Mouse (Mus musculus) embryonic facial prominence, embryonic 10.5 days (tissue): Measurements from ENCODE around the gene Pbx4. TPM values are rescaled to one million over a fixed set of nuclear protein-coding genes. Genes with fewer than 3 reads are reported as not detected.

Experiments used
- DNase-seq: peaks from one replicate; pipeline ENCODE4 v3.0.0-alpha.2; 2017; ENCODE audit warnings: low spot score
- H3K27ac ChIP-seq: fragments of 300-500 bp; sonication (generic); replicated peaks from 2 replicates; pipeline ENCODE4 v1.5.1; 2016; ENCODE audit warnings: mild to moderate bottlenecking
- H3K27me3 ChIP-seq: fragments of 300-500 bp; sonication (generic); replicated peaks from 2 replicates; pipeline ENCODE4 v1.6.1; 2016; ENCODE audit warnings: low read depth, mild to moderate bottlenecking; ENCODE audit not compliant: poor library complexity, severe bottlenecking
- H3K36me3 ChIP-seq: fragments of 300-500 bp; sonication (generic); replicated peaks from 2 replicates; pipeline ENCODE4 v1.6.1; 2016; ENCODE audit warnings: mild to moderate bottlenecking, moderate library complexity
- H3K4me1 ChIP-seq: fragments of 300-500 bp; sonication (generic); 2 replicates; pipeline ENCODE4 v1.6.1; 2016
- H3K4me3 ChIP-seq: fragments of 300-500 bp; sonication (generic); 2 replicates; pipeline ENCODE4 v1.5.1; 2016; ENCODE audit warnings: mild to moderate bottlenecking, moderate library complexity
- H3K9me3 ChIP-seq: fragments of 300-500 bp; sonication (generic); 2 replicates; pipeline ENCODE4 v1.6.1; 2016; ENCODE audit warnings: mild to moderate bottlenecking
- WGBS: fragments of 180-500 bp; shearing (Covaris S2); methylation state at CpG from one replicate; pipeline ENCODE4 v1.1.7; 2016; 5-methylcytosine and 5-hydroxymethylcytosine counted together
- polyA plus RNA-seq: library from polyadenylated mRNA; unstranded; fragments of >200 nt; fragmentation: Nextera tagmentation; extraction: Ambion mirVana; gene quantifications from 2 replicates; pipeline ENCODE4 v1.2.1, GENCODE M21; 2016

The Pbx4 gene
- polyA plus RNA-seq, result 17.1 and 18.0 TPM in 2 replicates

DNA sequence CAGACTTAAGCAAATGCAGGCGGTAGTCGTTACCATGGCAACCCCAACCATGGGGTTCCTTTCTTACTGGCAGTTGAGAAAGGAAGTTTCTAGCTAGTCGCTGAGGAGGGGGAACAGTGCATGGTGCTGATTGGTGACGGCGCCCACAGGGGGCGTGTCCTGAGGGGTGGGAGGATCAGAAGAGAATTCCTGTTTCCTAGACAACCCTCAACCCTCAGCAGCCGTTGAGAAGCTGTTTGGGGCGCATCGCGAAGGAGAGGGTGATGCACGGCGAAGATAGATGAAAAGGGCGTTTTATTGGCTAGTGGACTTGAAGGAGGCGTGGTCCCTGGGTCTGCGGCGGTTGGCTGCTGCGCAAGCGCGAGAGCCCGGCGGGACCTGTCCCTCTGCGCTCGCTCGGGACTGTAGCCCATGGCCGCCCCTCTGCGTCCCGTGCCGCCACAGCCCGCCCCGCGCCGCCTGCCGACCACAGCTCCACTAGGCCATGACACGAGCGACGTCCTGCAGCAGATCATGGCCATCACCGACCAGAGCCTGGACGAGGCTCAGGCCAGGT is at the start of gene Pbx4:
Gene Pbx4 (plus strand): TSS at position 194 of the 556 bp plus-strand sequence.
- under 1% methylated on average over 38 of the region's 38 CpGs for WGBS
- peak within 1 kb of the TSS; percentile 87 for H3K27ac ChIP-seq
- H3K4me3 ChIP-seq, result peak within 1 kb of the TSS; percentile 81
- H3K36me3 ChIP-seq, result peaks cover 33% of the 10 kb centered on the region
- H3K4me1 ChIP-seq, result peaks cover 20% of the 10 kb centered on the region
- DNase-seq, result peak; percentile 96
- peaks cover 8% of the 10 kb centered on the region; the same call in 1 of the 2 replicates for H3K27me3 ChIP-seq
- no peaks in the 10 kb centered on the region for H3K9me3 ChIP-seq

DNA sequence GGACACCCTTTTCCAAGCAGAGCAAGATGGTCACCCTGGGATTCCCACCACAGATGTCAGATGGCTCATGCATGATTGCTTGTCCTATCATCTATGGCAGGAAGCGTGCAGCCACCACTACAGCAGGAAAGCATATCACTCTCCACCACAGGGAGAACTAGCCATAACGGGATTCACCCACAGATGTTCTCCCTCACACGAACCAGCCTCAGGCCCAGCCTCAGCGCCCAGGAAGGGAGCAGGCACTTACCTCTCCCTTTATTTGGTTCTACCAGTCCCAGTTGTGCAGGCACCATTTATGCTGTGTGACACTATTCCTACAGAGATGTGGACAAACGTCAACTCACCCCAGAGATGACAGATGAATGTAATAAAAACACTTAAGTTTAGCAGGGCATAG is 43.2 kb upstream of the Pbx4 start:
- Histone ChIP-seq H3K27ac (no peak overlapping the region), H3K27me3 (no peaks in the 10 kb centered on the region), H3K36me3 (peaks cover 16% of the 10 kb centered on the region), H3K9me3 (no peaks in the 10 kb centered on the region), H3K4me1 (peaks cover 25% of the 10 kb centered on the region), H3K4me3 (no peak overlapping the region)
- DNase-seq, result no peak
- 85% methylated on average over 5 of the region's 5 CpGs for WGBS

DNA sequence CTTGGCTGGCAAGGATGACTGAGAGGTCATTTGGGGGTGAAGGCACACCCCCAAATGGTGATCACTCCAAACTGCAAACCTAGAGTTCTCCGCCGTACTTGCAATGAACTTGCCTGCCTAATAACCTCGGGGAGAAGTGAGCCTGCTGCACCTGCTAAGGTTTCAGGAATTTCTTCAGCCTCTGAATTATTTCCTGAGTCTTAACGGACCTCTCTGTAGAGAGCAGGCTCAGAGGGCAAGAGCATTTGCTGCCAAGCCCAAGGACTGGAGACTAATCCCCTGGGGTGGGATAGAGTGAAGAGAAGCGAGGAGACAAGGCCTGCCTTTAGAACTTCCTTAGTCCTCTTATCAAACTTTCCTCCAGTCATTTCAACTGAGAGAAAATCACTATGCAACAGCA is 42.6 kb upstream of the Pbx4 start:
- Histone ChIP-seq H3K4me3 (peak overlapping the region; percentile 100), H3K27ac (0 out of 2 replicates have a peak overlapping the region, but pooled peaks have one; percentile 96), H3K27me3 (no peaks in the 10 kb centered on the region), H3K9me3 (no peaks in the 10 kb centered on the region), H3K4me1 (peaks cover 25% of the 10 kb centered on the region), H3K36me3 (peaks cover 22% of the 10 kb centered on the region)
- no peak for DNase-seq
- WGBS, result 72% methylated on average over 5 of the region's 5 CpGs

DNA sequence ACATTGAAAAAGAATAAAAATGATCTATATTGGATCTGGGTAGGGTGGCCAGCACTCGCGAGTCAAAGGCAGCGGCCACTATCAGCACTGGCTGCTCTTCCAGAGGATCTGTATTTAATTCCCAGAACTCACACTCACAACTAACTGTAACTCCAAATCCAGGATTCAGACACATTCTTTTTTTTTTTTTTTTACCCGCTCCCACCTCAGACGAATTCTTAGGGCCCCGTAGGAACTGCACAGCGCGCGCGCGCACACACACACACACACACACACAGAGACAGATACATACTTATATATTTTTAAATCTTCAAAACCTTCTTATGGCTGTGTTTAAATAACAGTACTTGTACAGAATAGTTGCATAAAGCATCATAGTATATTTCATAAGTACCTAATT is 41.9 kb upstream of the Pbx4 start:
- Histone ChIP-seq H3K27ac (peak overlapping the region; percentile 96), H3K27me3 (no peaks in the 10 kb centered on the region), H3K9me3 (no peaks in the 10 kb centered on the region), H3K36me3 (peaks cover 28% of the 10 kb centered on the region), H3K4me1 (peaks cover 25% of the 10 kb centered on the region), H3K4me3 (peak overlapping the region; percentile 100)
- peak; percentile 32 for DNase-seq
- 29% methylated on average over 11 of the region's 11 CpGs for WGBS

DNA sequence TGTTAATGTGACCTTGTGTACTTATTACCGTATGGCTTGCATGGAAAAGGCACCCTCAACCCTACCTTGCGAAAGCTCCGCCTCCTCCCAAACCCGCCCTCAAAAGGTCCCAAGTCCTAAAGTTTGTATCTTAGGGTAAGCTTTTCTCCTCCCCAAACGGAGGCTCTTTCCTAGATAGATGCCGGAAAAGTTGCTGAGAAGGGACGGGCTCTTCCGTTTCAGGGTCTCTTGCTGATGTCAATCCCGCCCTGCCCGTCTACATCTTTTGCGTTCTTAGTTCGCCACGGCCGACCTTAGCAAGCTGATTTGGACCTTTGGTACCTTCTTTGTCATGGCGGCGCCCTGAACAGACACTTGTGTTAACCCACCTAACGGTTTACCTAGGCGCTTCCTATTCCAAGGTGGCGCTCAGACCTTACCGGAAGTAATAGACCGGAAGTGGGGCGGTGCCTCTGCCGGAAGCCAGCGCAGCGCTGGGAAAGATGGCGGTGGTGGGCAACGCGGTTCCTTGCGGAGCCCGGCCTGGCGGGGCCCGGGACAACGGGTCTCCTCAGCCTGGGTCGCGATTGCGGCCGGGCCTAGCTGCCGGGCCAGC is 41.4 kb upstream of the Pbx4 start, which contains the start of the genes Atp13a1 and Zfp866:
Gene Atp13a1 (plus strand): TSS at position 391 of the 595 bp plus-strand sequence.
Gene Zfp866 (minus strand): TSS at position 406 of the 595 bp plus-strand sequence.
- Histone ChIP-seq H3K36me3 (peaks cover 34% of the 10 kb centered on the region), H3K4me1 (peaks cover 25% of the 10 kb centered on the region), H3K9me3 (no peaks in the 10 kb centered on the region), H3K27me3 (no peaks in the 10 kb centered on the region), H3K4me3 (peak within 1 kb of the TSS; percentile 100), H3K27ac (peak within 1 kb of the TSS; percentile 96)
- peak; percentile 92 for DNase-seq
- WGBS, result under 1% methylated on average over 38 of the region's 38 CpGs

DNA sequence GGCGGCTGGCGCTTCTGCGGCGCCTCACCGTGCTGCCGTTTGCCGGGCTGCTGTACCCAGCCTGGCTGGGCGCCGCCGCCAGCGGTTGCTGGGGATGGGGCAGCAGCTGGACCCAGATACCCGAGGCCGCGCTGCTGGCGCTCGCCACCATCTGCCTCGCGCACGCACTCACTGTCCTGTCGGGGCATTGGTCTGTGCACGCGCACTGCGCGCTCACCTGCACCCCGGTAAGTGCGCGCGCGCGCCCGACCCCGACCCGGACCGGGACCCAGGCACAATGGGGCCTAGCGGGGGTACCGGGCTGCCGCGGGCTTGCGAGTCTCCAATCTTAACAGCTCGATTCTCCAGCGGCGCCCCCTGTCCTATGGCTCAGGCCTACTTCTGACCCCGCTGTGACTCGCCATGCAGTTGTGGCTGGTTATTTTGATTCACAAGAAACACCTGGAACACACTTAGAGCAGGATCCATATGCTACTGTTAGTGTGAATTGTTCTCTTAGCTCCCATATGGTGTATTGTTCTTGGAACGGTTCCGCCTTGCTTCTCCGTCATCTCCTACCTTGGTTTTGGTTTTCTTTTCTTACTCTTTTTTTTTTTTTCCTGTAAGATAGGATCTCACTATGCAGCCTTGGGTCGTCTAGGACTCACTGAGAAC is 40.7 kb upstream of the Pbx4 start:
- Histone ChIP-seq H3K4me1 (peaks cover 25% of the 10 kb centered on the region), H3K27ac (peak overlapping the region; percentile 96), H3K4me3 (peak overlapping the region; percentile 100), H3K27me3 (no peaks in the 10 kb centered on the region), H3K9me3 (no peaks in the 10 kb centered on the region), H3K36me3 (peaks cover 40% of the 10 kb centered on the region)
- peak; percentile 73 for DNase-seq
- whole genome bisulfite sequencing, result under 1% methylated on average over 48 of the region's 48 CpGs

DNA sequence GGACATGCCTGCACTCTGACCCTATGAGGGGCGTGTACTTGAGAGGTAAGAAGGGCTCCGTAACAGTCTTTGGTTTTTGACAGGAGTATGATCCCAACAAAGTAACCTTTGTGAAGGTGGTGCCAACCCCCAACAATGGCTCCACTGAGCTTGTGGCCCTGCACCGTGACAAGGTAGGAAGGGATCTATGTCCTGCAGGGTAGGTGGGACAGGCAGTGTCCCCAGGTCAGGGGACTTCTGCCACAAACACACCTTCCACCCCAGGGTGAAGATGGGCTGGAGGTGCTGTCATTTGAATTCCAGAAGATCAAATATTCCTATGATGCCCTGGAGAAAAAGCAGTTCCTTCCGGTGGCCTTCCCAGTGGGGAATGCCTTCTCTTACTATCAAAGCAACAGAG is 38.6 kb upstream of the Pbx4 start:
- DNase-seq, result no peak
- Histone ChIP-seq H3K27me3 (no peaks in the 10 kb centered on the region), H3K27ac (no peak overlapping the region), H3K9me3 (no peaks in the 10 kb centered on the region), H3K36me3 (peaks cover 61% of the 10 kb centered on the region), H3K4me1 (peaks cover 25% of the 10 kb centered on the region), H3K4me3 (no peak overlapping the region)
- 89% methylated on average over 4 of the region's 4 CpGs for WGBS

DNA sequence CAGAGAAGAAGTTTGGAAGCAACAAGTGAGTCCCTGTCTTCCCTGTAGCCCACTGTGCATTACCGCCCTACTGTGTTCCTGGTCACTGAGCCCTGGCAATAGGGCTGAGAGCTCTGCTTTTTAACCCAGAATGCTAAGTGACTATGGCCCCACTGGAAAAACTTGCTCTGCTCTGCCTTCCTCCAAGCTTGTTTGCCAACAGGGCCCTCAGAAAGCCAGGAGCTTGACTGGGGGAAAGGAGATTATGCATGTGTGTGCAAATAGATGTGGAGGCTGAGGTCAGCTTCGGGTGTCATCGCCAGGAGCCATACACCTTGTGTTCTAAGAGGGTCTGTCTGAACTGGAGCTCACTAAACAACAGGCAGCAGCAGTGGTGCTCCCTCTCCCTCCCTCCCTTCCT is 38.2 kb upstream of the Pbx4 start:
- Histone ChIP-seq H3K27ac (no peak overlapping the region), H3K9me3 (no peaks in the 10 kb centered on the region), H3K27me3 (no peaks in the 10 kb centered on the region), H3K4me1 (peaks cover 25% of the 10 kb centered on the region), H3K36me3 (peaks cover 66% of the 10 kb centered on the region), H3K4me3 (no peak overlapping the region)
- no peak for DNase-seq
- 93% methylated on average over 3 of the region's 3 CpGs for WGBS

DNA sequence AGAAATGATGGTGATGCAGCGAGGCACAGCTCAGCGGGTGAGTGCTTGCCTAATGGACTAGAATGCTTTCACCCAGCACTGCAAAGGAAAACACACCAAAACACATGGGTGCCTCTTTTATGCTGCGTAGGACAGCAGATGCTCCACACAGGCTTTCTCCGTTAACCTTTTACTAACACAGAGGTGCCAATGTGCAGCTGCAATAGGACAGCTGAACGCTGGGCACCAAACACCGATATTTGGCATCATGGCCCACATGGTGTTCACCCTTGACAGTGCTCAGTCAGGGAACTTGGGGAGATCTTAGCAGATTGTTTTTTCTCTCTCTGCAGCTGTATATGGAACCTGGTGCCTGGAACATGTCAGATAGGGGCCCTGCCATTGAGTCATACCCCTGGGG is 37.4 kb upstream of the Pbx4 start:
- no peak for DNase-seq
- peaks cover 74% of the 10 kb centered on the region for H3K36me3 ChIP-seq
- no peaks in the 10 kb centered on the region for H3K9me3 ChIP-seq
- H3K4me3 ChIP-seq, result no peak overlapping the region
- 94% methylated on average over 6 of the region's 6 CpGs for WGBS
- H3K27ac ChIP-seq, result no peak overlapping the region
- no peaks in the 10 kb centered on the region for H3K27me3 ChIP-seq
- peaks cover 22% of the 10 kb centered on the region for H3K4me1 ChIP-seq

DNA sequence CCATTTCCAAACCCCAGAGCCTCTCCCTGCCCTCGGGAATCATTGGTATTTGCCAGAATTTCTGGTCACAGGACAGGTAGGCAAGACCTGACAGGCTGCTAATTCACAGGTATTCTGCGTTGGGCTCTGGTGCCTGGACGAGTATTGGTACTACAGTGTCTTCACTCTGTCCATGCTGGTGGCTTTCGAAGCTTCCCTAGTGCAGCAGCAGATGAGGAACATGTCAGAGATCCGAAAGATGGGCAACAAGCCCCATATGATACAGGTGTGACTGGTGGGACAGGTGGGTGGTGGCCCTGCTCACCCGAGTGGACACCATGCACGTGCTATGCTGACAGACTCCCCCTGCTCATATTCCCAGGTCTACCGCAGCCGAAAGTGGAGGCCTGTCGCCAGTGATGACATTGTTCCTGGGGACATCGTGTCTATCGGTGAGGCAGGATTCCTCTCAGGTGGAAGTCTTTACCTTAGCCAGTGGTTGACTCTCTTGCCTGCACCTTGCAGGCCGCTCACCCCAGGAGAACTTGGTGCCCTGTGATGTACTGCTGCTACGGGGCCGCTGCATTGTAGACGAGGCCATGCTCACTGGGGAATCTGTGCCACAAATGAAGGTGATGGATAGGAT is 35.5 kb upstream of the Pbx4 start:
- peaks cover 16% of the 10 kb centered on the region for H3K4me1 ChIP-seq
- H3K36me3 ChIP-seq, result peaks cover 93% of the 10 kb centered on the region
- H3K27ac ChIP-seq, result no peak overlapping the region
- no peak for DNase-seq
- WGBS, result 95% methylated on average over 16 of the region's 16 CpGs
- H3K4me3 ChIP-seq, result no peak overlapping the region
- no peaks in the 10 kb centered on the region for H3K27me3 ChIP-seq
- no peaks in the 10 kb centered on the region for H3K9me3 ChIP-seq

DNA sequence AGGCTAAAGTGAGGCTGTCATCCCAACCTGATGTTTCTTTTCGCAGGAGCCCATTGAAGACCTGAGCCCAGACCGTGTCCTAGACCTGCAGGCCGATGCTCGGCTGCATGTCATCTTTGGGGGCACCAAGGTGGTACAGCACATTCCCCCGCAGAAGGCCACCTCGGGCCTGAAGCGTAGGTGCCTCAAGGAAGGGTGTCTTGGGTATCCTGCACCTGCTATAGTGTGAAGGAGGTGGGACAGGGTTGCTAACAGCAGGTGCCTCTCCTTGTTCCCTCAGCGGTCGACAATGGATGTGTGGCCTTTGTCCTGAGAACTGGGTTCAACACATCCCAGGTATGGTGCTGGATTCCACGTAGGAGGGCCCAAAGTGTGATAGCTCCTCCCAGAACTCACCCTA is 34.6 kb upstream of the Pbx4 start:
- Histone ChIP-seq H3K27ac (no peak overlapping the region), H3K27me3 (no peaks in the 10 kb centered on the region), H3K36me3 (peaks cover 100% of the 10 kb centered on the region), H3K9me3 (no peaks in the 10 kb centered on the region), H3K4me3 (no peak overlapping the region), H3K4me1 (peaks cover 7% of the 10 kb centered on the region)
- no peak for DNase-seq
- 94% methylated on average over 10 of the region's 10 CpGs for WGBS

DNA sequence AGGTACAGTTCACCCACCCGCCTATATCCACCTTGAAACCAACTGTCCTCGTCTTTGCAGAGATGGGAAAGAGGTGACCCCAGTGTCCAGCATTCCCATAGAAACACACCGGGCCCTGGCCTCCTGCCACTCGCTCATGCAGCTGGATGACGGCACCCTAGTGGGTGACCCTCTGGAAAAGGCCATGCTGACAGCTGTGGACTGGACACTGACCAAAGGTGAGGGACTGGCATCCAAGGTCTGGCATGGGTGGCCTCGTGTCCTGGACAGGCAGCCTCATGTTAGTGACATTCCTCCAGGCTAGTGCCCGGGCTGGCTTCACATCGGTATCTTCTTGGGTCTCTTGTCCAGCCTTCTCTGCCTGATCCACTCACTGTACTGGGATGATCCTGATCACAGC is 33.0 kb upstream of the Pbx4 start:
- no peaks in the 10 kb centered on the region for H3K4me1 ChIP-seq
- no peak overlapping the region for H3K4me3 ChIP-seq
- H3K27ac ChIP-seq, result no peak overlapping the region
- H3K9me3 ChIP-seq, result no peaks in the 10 kb centered on the region
- H3K27me3 ChIP-seq, result no peaks in the 10 kb centered on the region
- H3K36me3 ChIP-seq, result peaks cover 100% of the 10 kb centered on the region
- WGBS, result 91% methylated on average over 8 of the region's 8 CpGs
- no peak for DNase-seq
